Mouse (Mus musculus) forebrain, embryonic 12.5 days (tissue): ENCODE data around the gene Ube2o. TPM values are rescaled to one million over a fixed set of nuclear protein-coding genes. Genes with fewer than 3 reads are reported as not detected.

Source experiments
- ATAC-seq: fragments of 200-750 bp; cut with Nextera tagmentation; 2 replicates; pipeline ENCODE4 v1.8.0; 2017; ENCODE audit warnings: moderate TSS enrichment; ENCODE audit not compliant: low FRiP score
- H3K27ac ChIP-seq: fragments of 300-500 bp; sonication (generic); 2 replicates; pipeline ENCODE4 v1.5.1; 2016; ENCODE audit warnings: mild to moderate bottlenecking
- H3K27me3 ChIP-seq: fragments of 300-500 bp; sonication (generic); 2 replicates; pipeline ENCODE4 v1.6.1; 2016; ENCODE audit warnings: mild to moderate bottlenecking
- H3K36me3 ChIP-seq: fragments of 300-500 bp; sonication (generic); replicated peaks from 2 replicates; pipeline ENCODE4 v1.6.1; 2016; ENCODE audit warnings: mild to moderate bottlenecking
- H3K4me1 ChIP-seq: fragments of 300-500 bp; sonication (generic); 2 replicates; pipeline ENCODE4 v1.6.1; 2016
- H3K4me2 ChIP-seq: fragments of 300-500 bp; sonication (generic); 2 replicates; pipeline ENCODE4 v1.6.1; 2016; ENCODE audit warnings: mild to moderate bottlenecking, moderate library complexity
- H3K4me3 ChIP-seq: fragments of 300-500 bp; sonication (generic); replicated peaks from 2 replicates; pipeline ENCODE4 v1.5.1; 2016; ENCODE audit warnings: mild to moderate bottlenecking
- H3K9ac ChIP-seq: fragments of 300-500 bp; sonication (generic); 2 replicates; pipeline ENCODE4 v1.6.1; 2016; ENCODE audit warnings: mild to moderate bottlenecking
- H3K9me3 ChIP-seq: fragments of 300-500 bp; sonication (generic); 2 replicates; pipeline ENCODE4 v1.6.1; 2016
- WGBS: fragments of 180-500 bp; shearing (Covaris S2); methylation state at CpG from one replicate; pipeline ENCODE4 v1.1.7; 2016; 5-methylcytosine and 5-hydroxymethylcytosine counted together
- polyA plus RNA-seq: library from polyadenylated mRNA; unstranded; fragments of >200 nt; fragmentation: Nextera tagmentation; extraction: Ambion mirVana; gene quantifications from 2 replicates; pipeline ENCODE4 v1.2.1, GENCODE M21; 2016

Gene Ube2o
- polyA plus RNA-seq, 1 experiment from 2014 or later: 17.3 TPM

DNA sequence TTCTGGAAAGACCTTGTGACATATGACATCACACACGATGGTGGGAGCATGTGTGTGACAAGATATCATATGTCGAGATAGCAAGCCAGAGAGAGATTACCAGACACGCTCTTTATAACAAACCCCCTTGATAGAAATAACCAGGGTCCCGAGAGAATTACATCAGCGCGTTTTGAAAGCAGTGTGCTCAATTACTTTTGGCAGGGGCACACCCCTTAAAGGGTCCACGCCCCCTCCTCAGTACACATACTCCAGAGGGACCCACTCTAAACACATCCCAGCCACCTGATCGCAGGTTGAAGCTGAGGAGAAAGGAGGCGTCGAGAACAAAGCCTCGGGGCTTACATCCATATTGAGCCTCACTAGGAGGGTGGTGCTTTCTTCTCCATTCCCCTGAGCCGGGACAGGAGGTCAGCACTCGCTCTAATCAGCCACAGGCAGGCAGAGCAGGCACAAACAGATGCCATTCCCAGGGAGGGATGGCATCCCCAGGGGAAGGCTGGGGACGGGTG is 7.8 kb upstream of the Ube2o start:
- H3K9me3 ChIP-seq: no peaks in the 10 kb centered on the region
- peaks cover 18% of the 10 kb centered on the region for H3K4me1 ChIP-seq
- H3K4me3 ChIP-seq: no peak overlapping the region
- H3K27me3 ChIP-seq: peaks cover 15% of the 10 kb centered on the region
- no peak for ATAC-seq
- no peak overlapping the region for H3K4me2 ChIP-seq
- WGBS: 38% methylated on average over 14 of the region's 14 CpGs
- H3K27ac ChIP-seq: peak overlapping the region; percentile 50
- no peaks in the 10 kb centered on the region for H3K36me3 ChIP-seq
- H3K9ac ChIP-seq: no peak overlapping the region

DNA sequence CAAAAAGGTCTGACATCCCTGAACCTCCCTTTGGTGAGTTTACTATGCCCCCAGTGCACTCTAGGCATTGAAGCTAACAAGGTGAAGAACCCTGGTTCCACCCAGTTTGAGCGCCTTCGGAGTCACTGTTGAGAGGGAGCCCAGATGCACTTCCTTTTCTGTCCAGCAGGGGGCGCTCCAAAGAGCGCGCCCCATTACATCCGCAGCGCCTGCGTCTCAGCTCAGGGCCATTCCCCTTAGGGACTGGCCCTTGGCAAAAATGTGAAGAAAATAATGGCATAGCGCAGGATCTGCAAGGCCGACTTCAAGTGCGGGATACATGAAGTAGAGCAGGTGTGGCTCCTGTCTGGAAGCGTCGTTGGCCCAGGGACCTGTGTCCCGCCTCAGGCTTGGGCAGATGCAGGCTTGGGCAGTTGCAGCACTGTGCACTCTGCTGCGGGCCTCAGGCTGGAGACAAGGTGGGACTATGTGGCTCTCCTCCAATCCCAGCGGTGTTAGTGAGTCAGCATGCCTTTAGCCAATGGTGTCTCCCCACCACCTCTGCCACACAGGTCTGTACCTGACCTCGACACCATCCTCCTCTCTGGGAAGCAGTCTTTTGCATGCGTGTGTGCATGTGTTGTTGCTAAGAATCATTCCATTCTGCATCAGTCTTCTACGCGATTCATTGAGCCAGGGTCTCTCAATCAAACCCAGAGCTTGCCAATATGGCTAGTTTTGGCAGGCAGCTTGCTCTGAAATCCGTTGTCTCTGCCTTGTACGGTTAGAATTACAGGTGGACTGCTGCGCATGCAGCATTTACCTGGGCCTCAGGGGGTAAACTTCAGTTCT is 5.8 kb upstream of the Ube2o start:
- H3K4me3 ChIP-seq: no peak overlapping the region
- H3K9ac ChIP-seq: no peak overlapping the region
- no peaks in the 10 kb centered on the region for H3K9me3 ChIP-seq
- peak overlapping the region; percentile 33; the same call in 1 of the 2 replicates for H3K4me2 ChIP-seq
- peak; percentile 72 for ATAC-seq
- 23% methylated on average over 23 of the region's 23 CpGs for WGBS
- H3K27me3 ChIP-seq: peaks cover 15% of the 10 kb centered on the region
- H3K27ac ChIP-seq: no peak overlapping the region
- H3K4me1 ChIP-seq: peaks cover 7% of the 10 kb centered on the region
- no peaks in the 10 kb centered on the region for H3K36me3 ChIP-seq

DNA sequence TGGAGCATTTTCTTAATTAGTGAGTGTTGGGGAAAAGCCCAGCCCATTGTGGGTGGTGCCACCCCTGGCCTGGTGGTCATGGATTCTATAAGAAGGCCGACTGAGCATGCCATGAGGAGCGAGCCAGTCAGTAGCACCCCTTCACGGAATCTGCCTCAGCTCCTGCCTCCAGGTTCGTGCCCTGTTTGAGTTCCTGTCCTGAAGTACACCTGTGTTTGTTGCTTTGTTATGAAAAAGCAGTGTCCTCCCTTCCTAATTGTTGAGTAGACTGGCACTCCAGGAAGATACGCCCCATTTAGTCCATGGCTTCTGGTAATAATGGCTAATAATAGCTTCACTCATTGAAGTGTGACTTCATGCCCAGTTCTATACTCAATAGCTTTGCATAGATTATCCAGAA is 5.1 kb upstream of the Ube2o start, which contains the start of gene Aanat:
Aanat (plus strand) TSS at position 123 of the 400 bp plus-strand sequence.
- 0 out of 2 replicates have a peak, but pooled peaks have one; percentile 21 for ATAC-seq
- H3K27ac ChIP-seq: no peak within 1 kb of the TSS
- peaks cover 7% of the 10 kb centered on the region for H3K4me1 ChIP-seq
- peaks cover 15% of the 10 kb centered on the region for H3K27me3 ChIP-seq
- H3K4me2 ChIP-seq: peak within 1 kb of the TSS; percentile 33; the same call in 1 of the 2 replicates
- no peaks in the 10 kb centered on the region for H3K9me3 ChIP-seq
- H3K4me3 ChIP-seq: no peak within 1 kb of the TSS
- H3K36me3 ChIP-seq: no peaks in the 10 kb centered on the region
- H3K9ac ChIP-seq: no peak within 1 kb of the TSS
- 73% methylated on average over 5 of the region's 5 CpGs for WGBS

DNA sequence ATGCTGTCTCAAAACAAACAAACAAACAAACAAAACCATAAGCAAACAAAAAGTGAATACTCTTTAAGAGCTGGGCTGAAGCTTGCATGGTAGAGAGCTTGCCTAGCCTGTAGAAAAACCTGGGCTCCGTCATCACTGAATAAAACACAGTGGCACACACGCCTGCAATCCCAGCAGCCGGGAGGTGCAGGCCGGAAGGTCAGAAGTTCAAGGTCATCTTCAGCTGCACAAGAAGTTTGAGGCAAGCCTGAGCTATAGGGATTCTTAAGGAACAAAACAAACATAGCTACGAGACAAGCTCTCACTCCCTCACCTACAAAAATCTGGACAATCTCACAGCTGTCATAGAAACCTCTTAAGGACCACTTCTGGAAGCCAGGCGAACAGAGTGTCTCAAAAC is 4.4 kb upstream of the Ube2o start:
- Histone ChIP-seq H3K4me3 (no peak overlapping the region), H3K27ac (no peak overlapping the region), H3K9ac (no peak overlapping the region), H3K27me3 (peaks cover 13% of the 10 kb centered on the region), H3K9me3 (no peaks in the 10 kb centered on the region), H3K36me3 (no peaks in the 10 kb centered on the region), H3K4me1 (peaks cover 7% of the 10 kb centered on the region), H3K4me2 (no peak overlapping the region)
- ATAC-seq: no peak
- 80% methylated on average over 6 of the region's 6 CpGs for WGBS

DNA sequence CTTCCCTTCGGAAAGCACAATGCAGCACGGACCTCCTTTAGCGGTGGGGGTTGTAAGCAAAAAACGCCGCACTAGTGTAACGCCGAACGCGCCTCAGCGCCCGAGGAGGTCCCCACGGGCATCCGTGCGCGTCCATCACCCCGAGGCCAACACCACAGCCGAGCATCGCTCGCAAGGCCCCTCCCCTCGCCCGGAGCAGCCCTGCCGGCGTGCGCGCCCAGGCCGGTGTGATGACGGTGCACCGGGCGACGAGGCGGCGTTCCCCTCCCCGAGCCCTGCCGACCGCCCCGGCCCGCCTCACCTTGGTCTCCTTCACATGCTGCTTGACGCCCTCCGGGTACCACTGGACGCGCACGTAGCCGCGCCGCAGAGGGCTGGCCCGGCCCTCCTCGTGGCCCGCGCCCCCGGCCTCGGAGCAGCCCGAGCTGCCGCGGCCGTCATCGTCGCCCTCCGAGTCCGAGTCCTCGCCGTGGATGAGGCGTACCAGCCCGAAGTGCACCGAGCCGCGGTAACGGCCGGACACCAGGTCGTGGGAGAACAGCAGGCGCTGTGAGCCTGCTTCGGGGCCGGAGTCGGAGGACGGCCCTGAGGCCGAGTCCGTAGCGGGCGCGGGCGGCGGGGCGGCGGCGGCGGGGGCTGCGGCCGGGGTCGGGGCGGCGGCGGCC is 404 bp downstream of the Ube2o start:
- Histone ChIP-seq H3K4me2 (peak overlapping the region; percentile 82), H3K9ac (peak overlapping the region; percentile 93), H3K4me3 (peak overlapping the region; percentile 95), H3K27me3 (no peaks in the 10 kb centered on the region), H3K4me1 (peaks cover 39% of the 10 kb centered on the region), H3K36me3 (no peaks in the 10 kb centered on the region), H3K27ac (peak overlapping the region; percentile 91), H3K9me3 (no peaks in the 10 kb centered on the region)
- under 1% methylated on average over 81 of the region's 91 CpGs for WGBS
- peak; percentile 71 for ATAC-seq

GRCm38 (mm10) chr11:116580031-116580652 is 1.1 kb downstream of the Ube2o start:
- no peaks in the 10 kb centered on the region for H3K36me3 ChIP-seq
- 0 out of 2 replicates have a peak, but pooled peaks have one; percentile 28 for ATAC-seq
- H3K4me3 ChIP-seq: peak overlapping the region; percentile 95
- peak overlapping the region; percentile 82 for H3K4me2 ChIP-seq
- H3K27ac ChIP-seq: peak overlapping the region; percentile 91
- peak overlapping the region; percentile 93 for H3K9ac ChIP-seq
- no peaks in the 10 kb centered on the region for H3K9me3 ChIP-seq
- 20% methylated on average over 10 of the region's 10 CpGs for WGBS
- no peaks in the 10 kb centered on the region for H3K27me3 ChIP-seq
- peaks cover 46% of the 10 kb centered on the region for H3K4me1 ChIP-seq

DNA sequence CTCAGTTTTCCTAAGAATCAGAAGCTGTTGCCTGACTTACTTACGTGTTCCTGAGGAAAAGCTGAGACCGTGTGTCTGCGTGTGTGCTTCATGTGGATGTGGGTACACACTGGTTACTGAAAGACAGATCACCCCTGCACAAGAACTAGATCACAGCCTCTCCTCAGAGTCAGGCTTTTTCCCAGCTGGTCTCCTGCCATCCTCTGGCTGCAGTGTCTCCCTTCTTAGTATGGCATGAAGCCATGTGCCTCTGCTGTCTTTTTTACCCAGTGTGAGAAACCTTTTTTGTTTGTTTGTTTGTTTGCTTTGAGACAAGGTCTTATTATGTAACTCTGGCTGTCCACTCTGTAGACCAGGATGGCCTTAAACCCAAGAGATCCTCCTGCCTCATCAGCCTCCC is 2.0 kb downstream of the Ube2o start:
- no peak overlapping the region for H3K4me3 ChIP-seq
- WGBS: 98% methylated on average over 3 of the region's 3 CpGs
- ATAC-seq: no peak
- H3K4me2 ChIP-seq: peak overlapping the region; percentile 82; the same call in 1 of the 2 replicates
- H3K9ac ChIP-seq: no peak overlapping the region
- no peaks in the 10 kb centered on the region for H3K9me3 ChIP-seq
- no peaks in the 10 kb centered on the region for H3K36me3 ChIP-seq
- H3K27ac ChIP-seq: no peak overlapping the region
- no peaks in the 10 kb centered on the region for H3K27me3 ChIP-seq
- peaks cover 54% of the 10 kb centered on the region for H3K4me1 ChIP-seq

DNA sequence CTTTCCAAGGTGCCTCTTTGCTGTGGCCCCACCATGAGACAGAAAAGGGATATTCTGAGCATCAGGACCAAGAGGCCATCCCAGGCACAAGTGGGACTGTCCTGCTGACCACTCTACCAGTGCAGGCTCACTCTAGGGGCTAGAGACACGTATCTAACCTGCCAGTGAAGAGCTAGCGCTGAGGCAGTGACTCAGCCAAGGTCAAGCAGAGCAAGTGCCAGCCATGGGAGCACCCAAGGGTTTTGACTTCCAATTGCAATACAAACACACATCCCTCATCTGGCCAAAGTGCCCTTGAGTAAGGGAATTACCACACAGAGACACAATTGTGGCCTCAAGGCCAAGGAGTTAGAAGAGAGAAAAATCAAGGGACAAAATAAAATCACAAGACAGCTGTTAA is 5.9 kb downstream of the Ube2o start:
- no peaks in the 10 kb centered on the region for H3K27me3 ChIP-seq
- H3K9ac ChIP-seq: no peak overlapping the region; the same call in 1 of the 2 replicates
- H3K4me2 ChIP-seq: no peak overlapping the region
- ATAC-seq: no peak
- H3K4me3 ChIP-seq: no peak overlapping the region
- no peak overlapping the region for H3K27ac ChIP-seq
- no peaks in the 10 kb centered on the region for H3K9me3 ChIP-seq
- 83% methylated on average over 2 of the region's 2 CpGs for WGBS
- no peaks in the 10 kb centered on the region for H3K36me3 ChIP-seq
- peaks cover 76% of the 10 kb centered on the region for H3K4me1 ChIP-seq

GRCm38 (mm10) chr11:116574982-116575381 is 6.3 kb downstream of the Ube2o start:
- Histone ChIP-seq H3K4me3 (no peak overlapping the region), H3K27me3 (no peaks in the 10 kb centered on the region)

DNA sequence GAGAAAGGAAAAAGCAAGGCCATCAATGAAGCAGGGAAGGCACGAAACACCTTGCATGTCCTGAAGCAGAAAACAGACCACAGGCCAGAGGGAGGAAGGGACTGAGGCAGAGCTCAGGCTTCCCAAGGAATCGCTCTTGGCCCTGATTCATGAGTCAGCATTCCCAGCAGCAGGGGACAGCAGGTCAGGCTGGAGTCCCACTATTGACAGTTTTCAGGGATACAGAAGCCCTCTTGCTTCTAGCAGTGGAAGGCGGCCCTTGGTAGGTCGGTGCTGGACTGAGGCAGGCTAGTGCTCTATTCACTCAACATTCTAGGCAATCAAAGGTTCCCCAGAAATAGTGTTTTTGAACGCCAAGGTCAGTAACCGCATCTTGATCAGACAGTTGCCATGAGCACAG is 6.8 kb downstream of the Ube2o start:
- no peaks in the 10 kb centered on the region for H3K27me3 ChIP-seq
- no peaks in the 10 kb centered on the region for H3K36me3 ChIP-seq
- no peak overlapping the region for H3K27ac ChIP-seq
- H3K4me2 ChIP-seq: no peak overlapping the region
- WGBS: 67% methylated on average over 6 of the region's 6 CpGs
- no peak overlapping the region for H3K9ac ChIP-seq
- peaks cover 67% of the 10 kb centered on the region for H3K4me1 ChIP-seq
- no peaks in the 10 kb centered on the region for H3K9me3 ChIP-seq
- H3K4me3 ChIP-seq: no peak overlapping the region
- ATAC-seq: no peak

More at GRCm38 (mm10) chr11:116574982-116575381, 6.3 kb downstream of the Ube2o start:
- H3K4me1 ChIP-seq: peaks cover 71% of the 10 kb centered on the region
- no peak overlapping the region for H3K27ac ChIP-seq
- H3K9ac ChIP-seq: no peak overlapping the region
- no peaks in the 10 kb centered on the region for H3K36me3 ChIP-seq
- no peak for ATAC-seq
- 67% methylated on average over 6 of the region's 6 CpGs for WGBS
- no peaks in the 10 kb centered on the region for H3K9me3 ChIP-seq
- no peak overlapping the region for H3K4me2 ChIP-seq

GRCm38 (mm10) chr11:116572756-116573543 is 8.3 kb downstream of the Ube2o start:
- 77% methylated on average over 12 of the region's 12 CpGs for WGBS

More at GRCm38 (mm10) chr11:116572756-116573543, 8.3 kb downstream of the Ube2o start:
- no peaks in the 10 kb centered on the region for H3K9me3 ChIP-seq
- no peaks in the 10 kb centered on the region for H3K36me3 ChIP-seq
- H3K4me2 ChIP-seq: no peak overlapping the region
- H3K4me3 ChIP-seq: no peak overlapping the region
- H3K27me3 ChIP-seq: no peaks in the 10 kb centered on the region
- peaks cover 55% of the 10 kb centered on the region for H3K4me1 ChIP-seq
- no peak for ATAC-seq
- no peak overlapping the region for H3K9ac ChIP-seq
- peak overlapping the region; percentile 42; the same call in 1 of the 2 replicates for H3K27ac ChIP-seq
